Comparison of ENCODE assay signal across 8 mouse cellular contexts in the genomic region with DNA sequence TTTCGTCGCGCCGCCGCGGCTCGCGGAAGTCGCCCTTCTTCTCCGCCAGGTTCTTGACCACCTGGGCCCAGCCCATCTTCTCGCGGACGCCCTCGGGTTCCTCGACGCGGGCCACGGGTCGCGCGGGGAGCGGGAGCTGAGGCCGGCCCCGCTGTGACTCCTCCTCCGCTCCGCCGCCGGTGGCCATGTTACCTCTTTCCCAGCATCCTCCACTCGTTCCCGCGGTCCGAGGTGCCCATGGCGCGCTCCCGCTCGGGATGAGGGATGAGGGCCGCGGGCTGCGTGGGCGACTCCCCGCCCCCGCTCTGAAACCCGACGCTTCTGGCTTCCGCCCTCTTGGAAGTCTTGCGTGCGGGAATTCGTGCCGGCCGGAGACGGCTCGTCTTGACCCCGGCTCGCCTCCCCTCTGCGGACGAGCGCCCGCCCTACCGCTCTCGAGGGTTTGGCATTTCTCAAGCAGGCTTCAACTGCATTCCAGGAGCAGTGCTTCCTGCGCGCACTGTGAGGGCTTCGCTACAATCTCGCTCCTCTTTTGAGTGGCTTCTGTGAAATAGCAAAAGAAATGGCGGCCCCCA. TPM values are rescaled to one million over a fixed set of nuclear protein-coding genes. Genes with fewer than 3 reads are reported as not detected.
DNase-seq lines count a peak whose midpoint lies in the region; ATAC-seq and TF ChIP-seq lines count a peak whose summit lies in the region.

A gene (minus strand): TSS at position 437 of the 575 bp plus-strand sequence.

- H3K9ac ChIP-seq in hindbrain, embryonic 11.5 days (ENCODE audit: low read depth, low read length) = peak within 1 kb of the TSS; percentile 99
- peak within 1 kb of the TSS; percentile 99 for H3K9ac ChIP-seq in lung, embryonic 14.5 days

- peak; percentile 76 for TF ChIP-seq POLR2A in olfactory bulb, adult 2 months (IDR thresholded peaks at IDR 0.05; ENCODE audit: insufficient read depth, low read depth, low read length)

- no peaks in the 10 kb centered on the region for H3K9me3 ChIP-seq in hindbrain, embryonic 11.5 days (ENCODE audit: control insufficient read depth, low read length)
- H3K9me3 ChIP-seq in lung, embryonic 14.5 days (ENCODE audit: low read depth, low read length) = peaks cover 5% of the 10 kb centered on the region; the same call in 1 of the 2 replicates

- no peaks in the 10 kb centered on the region for H3K36me3 ChIP-seq in hindbrain, embryonic 11.5 days (ENCODE audit: control insufficient read depth, insufficient read depth, low read length)
- H3K36me3 ChIP-seq in lung, embryonic 14.5 days (ENCODE audit: insufficient read depth) = 0 out of 2 replicates have a peak, but pooled peaks cover 4% of the 10 kb centered on the region

- H3K4me1 ChIP-seq in hindbrain, embryonic 11.5 days (replicated peaks; ENCODE audit: control insufficient read depth, insufficient read depth, low read length) = peaks cover 13% of the 10 kb centered on the region
- peaks cover 16% of the 10 kb centered on the region for H3K4me1 ChIP-seq in lung, embryonic 14.5 days (ENCODE audit: insufficient read depth)
- peaks cover 21% of the 10 kb centered on the region for H3K4me1 ChIP-seq in olfactory bulb, adult 2 months (ENCODE audit: control insufficient read depth, insufficient read depth, low read length)

- peak; percentile 70 for ATAC-seq in hindbrain, embryonic 11.5 days (ENCODE audit: low FRiP score)
- ATAC-seq in lung, embryonic 14.5 days (ENCODE audit: insufficient read depth) = peak; percentile 80

- DNase-seq in T-cell, adult 2 months (ENCODE audit: low spot score) = peak; percentile 37
- peak; percentile 94 for DNase-seq in cerebellum, postnatal 25 days
- DNase-seq in frontal cortex, postnatal 14 days (ENCODE audit: low spot score in 2 of 2) = peak; percentile 83 to 85
- peak; percentile 92 for DNase-seq in hindbrain, embryonic 11.5 days (ENCODE audit: low spot score)
- peak; percentile 85 for DNase-seq in layer of hippocampus, adult 9-11 months
- peak; percentile 97 for DNase-seq in lung, embryonic 14.5 days
- peak; percentile 90 for DNase-seq in testis, postnatal 14 days (ENCODE audit: low spot score)

- under 1% methylated on average over 54 of the region's 65 CpGs for WGBS in hindbrain, embryonic 11.5 days
- WGBS in lung, embryonic 14.5 days = 0% methylated on average over 64 of the region's 65 CpGs
- WGBS in olfactory bulb, adult 2 months = under 1% methylated on average over 65 of the region's 65 CpGs

- peak within 1 kb of the TSS; percentile 95 for H3K27ac ChIP-seq in hindbrain, embryonic 11.5 days (ENCODE audit: low read depth, low read length)
- H3K27ac ChIP-seq in lung, embryonic 14.5 days (ENCODE audit: low read depth) = peak within 1 kb of the TSS; percentile 99
- H3K27ac ChIP-seq in olfactory bulb, adult 2 months (ENCODE audit: insufficient read depth, low read depth, low read length) = peak within 1 kb of the TSS; percentile 99

- H3K4me3 ChIP-seq in hindbrain, embryonic 11.5 days (ENCODE audit: low read depth, low read length) = peak within 1 kb of the TSS; percentile 92
- peak within 1 kb of the TSS; percentile 96 for H3K4me3 ChIP-seq in lung, embryonic 14.5 days (ENCODE audit: low read depth, low read length)
- H3K4me3 ChIP-seq in olfactory bulb, adult 2 months (ENCODE audit: insufficient read depth, low read depth, low read length) = peak within 1 kb of the TSS; percentile 83

- TF ChIP-seq CTCF in lung, embryonic 14.5 days (IDR thresholded peaks at IDR 0.05; ENCODE audit: low read depth) = no peak
- TF ChIP-seq CTCF in olfactory bulb, adult 2 months (IDR thresholded peaks at IDR 0.05; ENCODE audit: insufficient read depth, low read depth, low read length) = no peak

- no peaks in the 10 kb centered on the region for H3K27me3 ChIP-seq in hindbrain, embryonic 11.5 days (ENCODE audit: control insufficient read depth, insufficient read depth, low read length)
- H3K27me3 ChIP-seq in lung, embryonic 14.5 days (ENCODE audit: insufficient read depth, low read length) = no peaks in the 10 kb centered on the region

- peak within 1 kb of the TSS; percentile 91 for H3K4me2 ChIP-seq in hindbrain, embryonic 11.5 days (replicated peaks; ENCODE audit: low read depth, low read length)
- peak within 1 kb of the TSS; percentile 96 for H3K4me2 ChIP-seq in lung, embryonic 14.5 days

RNA-seq across cellular contexts. Expression of the gene that starts here (rescaled TPM):
- 42.9 and 45.9 TPM in 2 replicates for polyA plus RNA-seq in hindbrain, embryonic 11.5 days (2014; fragmentation: Nextera tagmentation; extraction: Ambion mirVana)
- polyA plus RNA-seq in lung, embryonic 14.5 days (2014; fragmentation: Nextera tagmentation; extraction: Ambion mirVana) = 38.6 and 42.3 TPM in 2 replicates
- polyA plus RNA-seq in olfactory bulb, adult 2 months (2012; ENCODE audit: insufficient read depth, insufficient read length, low replicate concordance, missing spikeins) = not detected in 2 replicates

Comparison
In these comparisons a context has a peak if more than half of its experiments do, and no peak if none do; other contexts are left out.
1. Peak in every context shown above with its lines: DNase-seq, ATAC-seq, H3K4me3 ChIP-seq and H3K27ac ChIP-seq.
2. RNA of the gene that starts here (polyA plus RNA-seq): 42.9 to 45.9 TPM in hindbrain, embryonic 11.5 days and 38.6 to 42.3 TPM in lung, embryonic 14.5 days; not detected in olfactory bulb, adult 2 months; every median in the first group is over 10 times any median in the second.
3. DNase-seq: peak in every context shown above with its lines; median percentile 97 in lung, embryonic 14.5 days; 94 in cerebellum, postnatal 25 days; 92 in hindbrain, embryonic 11.5 days; 90 in testis, postnatal 14 days; 85 in layer of hippocampus, adult 9-11 months; 84 in frontal cortex, postnatal 14 days; 37 in T-cell, adult 2 months.